Mouse (Mus musculus): Measurements from ENCODE around the gene Wdpcp. TPM values are rescaled to one million over a fixed set of nuclear protein-coding genes. Genes with fewer than 3 reads are reported as not detected.

Wdpcp gene
- polyA plus RNA-seq, 1 experiment from 2014 or later, result 10.9 TPM

GRCm38 (mm10) chr11:21690730-21691129, 118.7 kb downstream of the Wdpcp start:
- H3K27ac ChIP-seq (replicated peaks), result no peak overlapping the region
- H3K9me3 ChIP-seq, result no peaks in the 10 kb centered on the region
- 71% methylated on average over 2 of the region's 2 CpGs for WGBS
- H3K36me3 ChIP-seq, result no peaks in the 10 kb centered on the region
- no peaks in the 10 kb centered on the region for H3K27me3 ChIP-seq
- no peak; the same call in 1 of the 2 replicates for ATAC-seq (ENCODE audit: low read depth)
- H3K4me2 ChIP-seq, result no peak overlapping the region
- H3K4me1 ChIP-seq (replicated peaks), result no peaks in the 10 kb centered on the region
- H3K4me3 ChIP-seq, result no peak overlapping the region
- H3K9ac ChIP-seq, result no peak overlapping the region

- Histone ChIP-seq H3K36me3 (no peaks in the 10 kb centered on the region), H3K9ac (no peak overlapping the region), H3K4me3 (no peak overlapping the region), H3K9me3 (no peaks in the 10 kb centered on the region), H3K4me1 (replicated peaks) (no peaks in the 10 kb centered on the region), H3K27ac (replicated peaks) (no peak overlapping the region), H3K4me2 (no peak overlapping the region), H3K27me3 (no peaks in the 10 kb centered on the region)
- 86% methylated on average over 6 of the region's 6 CpGs for whole genome bisulfite sequencing
- ATAC-seq (ENCODE audit: low read depth), result no peak
These were observed 122.1 kb downstream of the Wdpcp start for GRCm38 (mm10) chr11:21694087-21694486.

- WGBS, result 74% methylated on average over 3 of the region's 3 CpGs
- ATAC-seq (ENCODE audit: low read depth), result no peak
- no peaks in the 10 kb centered on the region for H3K4me1 ChIP-seq (replicated peaks)
These were observed 125.6 kb downstream of the Wdpcp start for GRCm38 (mm10) chr11:21697642-21698041.

GRCm38 (mm10) chr11:21713508-21713907, 141.5 kb downstream of the Wdpcp start:
- no peaks in the 10 kb centered on the region for H3K27me3 ChIP-seq
- no peak overlapping the region for H3K4me3 ChIP-seq
- H3K4me1 ChIP-seq (replicated peaks), result no peaks in the 10 kb centered on the region
- H3K27ac ChIP-seq (replicated peaks), result no peak overlapping the region
- no peak for ATAC-seq (ENCODE audit: low read depth)
- no peaks in the 10 kb centered on the region for H3K9me3 ChIP-seq
- H3K36me3 ChIP-seq, result peaks cover 11% of the 10 kb centered on the region
- H3K9ac ChIP-seq, result no peak overlapping the region
- no peak overlapping the region for H3K4me2 ChIP-seq

More at GRCm38 (mm10) chr11:21697642-21698041, 125.6 kb downstream of the Wdpcp start:
- no peak overlapping the region for H3K9ac ChIP-seq
- H3K36me3 ChIP-seq, result no peaks in the 10 kb centered on the region
- H3K27ac ChIP-seq (replicated peaks), result no peak overlapping the region
- no peak overlapping the region for H3K4me3 ChIP-seq
- no peak overlapping the region for H3K4me2 ChIP-seq
- no peaks in the 10 kb centered on the region for H3K27me3 ChIP-seq
- H3K9me3 ChIP-seq, result no peaks in the 10 kb centered on the region

GRCm38 (mm10) chr11:21714065-21714464, 142.0 kb downstream of the Wdpcp start:
- Histone ChIP-seq H3K4me2 (no peak overlapping the region), H3K9me3 (no peaks in the 10 kb centered on the region), H3K4me1 (replicated peaks) (no peaks in the 10 kb centered on the region), H3K9ac (no peak overlapping the region), H3K27me3 (no peaks in the 10 kb centered on the region), H3K36me3 (peaks cover 11% of the 10 kb centered on the region), H3K4me3 (no peak overlapping the region), H3K27ac (replicated peaks) (no peak overlapping the region)
- WGBS, result 90% methylated on average over 1 of the region's 1 CpGs
- ATAC-seq (ENCODE audit: low read depth), result no peak

- no peak overlapping the region for H3K27ac ChIP-seq (replicated peaks)
- H3K27me3 ChIP-seq, result no peaks in the 10 kb centered on the region
- WGBS, result 78% methylated on average over 1 of the region's 1 CpGs
- no peaks in the 10 kb centered on the region for H3K9me3 ChIP-seq
- H3K4me3 ChIP-seq, result no peak overlapping the region
- no peaks in the 10 kb centered on the region for H3K36me3 ChIP-seq
- no peak for ATAC-seq (ENCODE audit: low read depth)
- no peaks in the 10 kb centered on the region for H3K4me1 ChIP-seq (replicated peaks)
- H3K9ac ChIP-seq, result no peak overlapping the region
- H3K4me2 ChIP-seq, result no peak overlapping the region
These were observed 154.3 kb downstream of the Wdpcp start for GRCm38 (mm10) chr11:21726329-21726728.

GRCm38 (mm10) chr11:21729056-21729455, 157.0 kb downstream of the Wdpcp start:
- H3K9ac ChIP-seq, result no peak overlapping the region
- no peak for ATAC-seq (ENCODE audit: low read depth)
- no peaks in the 10 kb centered on the region for H3K9me3 ChIP-seq
- H3K4me3 ChIP-seq, result no peak overlapping the region
- H3K4me2 ChIP-seq, result no peak overlapping the region
- 77% methylated on average over 5 of the region's 5 CpGs for WGBS
- no peak overlapping the region for H3K27ac ChIP-seq (replicated peaks)
- no peaks in the 10 kb centered on the region for H3K27me3 ChIP-seq
- no peaks in the 10 kb centered on the region for H3K36me3 ChIP-seq
- no peaks in the 10 kb centered on the region for H3K4me1 ChIP-seq (replicated peaks)

- Histone ChIP-seq H3K9ac (no peak overlapping the region), H3K27ac (replicated peaks) (no peak overlapping the region), H3K4me3 (no peak overlapping the region), H3K27me3 (no peaks in the 10 kb centered on the region), H3K4me2 (no peak overlapping the region), H3K9me3 (no peaks in the 10 kb centered on the region), H3K4me1 (replicated peaks) (no peaks in the 10 kb centered on the region), H3K36me3 (no peaks in the 10 kb centered on the region)
- ATAC-seq (ENCODE audit: low read depth), result no peak
- 91% methylated on average over 6 of the region's 6 CpGs for WGBS
These were observed 157.9 kb downstream of the Wdpcp start for GRCm38 (mm10) chr11:21729961-21730360.

- H3K36me3 ChIP-seq, result no peaks in the 10 kb centered on the region
- H3K27me3 ChIP-seq, result no peaks in the 10 kb centered on the region
- ATAC-seq (ENCODE audit: low read depth), result no peak
- no peak overlapping the region for H3K4me2 ChIP-seq
- H3K4me1 ChIP-seq (replicated peaks), result no peaks in the 10 kb centered on the region
- no peak overlapping the region for H3K27ac ChIP-seq (replicated peaks)
- H3K9me3 ChIP-seq, result no peaks in the 10 kb centered on the region
- H3K9ac ChIP-seq, result no peak overlapping the region
- 54% methylated on average over 6 of the region's 6 CpGs for WGBS
- H3K4me3 ChIP-seq, result no peak overlapping the region
These were observed 163.2 kb downstream of the Wdpcp start for GRCm38 (mm10) chr11:21735272-21735671.

GRCm38 (mm10) chr11:21749487-21749886, 177.5 kb downstream of the Wdpcp start:
- WGBS, result 62% methylated on average over 4 of the region's 4 CpGs
- no peaks in the 10 kb centered on the region for H3K4me1 ChIP-seq (replicated peaks)
- no peak for ATAC-seq (ENCODE audit: low read depth)

GRCm38 (mm10) chr11:21763201-21763600, 191.2 kb downstream of the Wdpcp start:
- H3K9ac ChIP-seq, result no peak overlapping the region
- no peaks in the 10 kb centered on the region for H3K27me3 ChIP-seq
- no peaks in the 10 kb centered on the region for H3K36me3 ChIP-seq
- no peak for ATAC-seq (ENCODE audit: low read depth)
- H3K27ac ChIP-seq (replicated peaks), result no peak overlapping the region
- 92% methylated on average over 4 of the region's 4 CpGs for WGBS
- H3K4me2 ChIP-seq, result no peak overlapping the region
- no peak overlapping the region for H3K4me3 ChIP-seq
- no peaks in the 10 kb centered on the region for H3K9me3 ChIP-seq
- H3K4me1 ChIP-seq (replicated peaks), result no peaks in the 10 kb centered on the region

More at GRCm38 (mm10) chr11:21749487-21749886, 177.5 kb downstream of the Wdpcp start:
- H3K27ac ChIP-seq (replicated peaks), result no peak overlapping the region
- no peak overlapping the region for H3K9ac ChIP-seq
- H3K4me3 ChIP-seq, result no peak overlapping the region
- no peaks in the 10 kb centered on the region for H3K36me3 ChIP-seq
- H3K9me3 ChIP-seq, result no peaks in the 10 kb centered on the region
- no peak overlapping the region for H3K4me2 ChIP-seq
- H3K27me3 ChIP-seq, result no peaks in the 10 kb centered on the region

GRCm38 (mm10) chr11:21788831-21789230, 216.8 kb downstream of the Wdpcp start:
- Histone ChIP-seq H3K27ac (replicated peaks) (no peak overlapping the region), H3K4me1 (replicated peaks) (no peaks in the 10 kb centered on the region)
- WGBS, result 91% methylated on average over 3 of the region's 3 CpGs

GRCm38 (mm10) chr11:21824941-21825340, 252.9 kb downstream of the Wdpcp start:
- 93% methylated on average over 3 of the region's 3 CpGs for WGBS
- H3K36me3 ChIP-seq, result no peaks in the 10 kb centered on the region
- H3K27me3 ChIP-seq, result no peaks in the 10 kb centered on the region
- H3K9ac ChIP-seq, result no peak overlapping the region
- ATAC-seq (ENCODE audit: low read depth), result no peak
- H3K4me1 ChIP-seq (replicated peaks), result no peaks in the 10 kb centered on the region
- no peaks in the 10 kb centered on the region for H3K9me3 ChIP-seq
- H3K27ac ChIP-seq (replicated peaks), result no peak overlapping the region
- no peak overlapping the region for H3K4me2 ChIP-seq
- H3K4me3 ChIP-seq, result no peak overlapping the region

More at GRCm38 (mm10) chr11:21788831-21789230, 216.8 kb downstream of the Wdpcp start:
- ATAC-seq (ENCODE audit: low read depth), result no peak
- Histone ChIP-seq H3K4me2 (no peak overlapping the region), H3K4me3 (no peak overlapping the region), H3K9me3 (peaks cover 12% of the 10 kb centered on the region; the same call in 1 of the 2 replicates), H3K27me3 (no peaks in the 10 kb centered on the region), H3K36me3 (no peaks in the 10 kb centered on the region), H3K9ac (no peak overlapping the region)
